Mouse (Mus musculus) left cerebral cortex, postnatal 36 days (tissue): ENCODE data around the gene Fndc9. TPM values are rescaled to one million over a fixed set of nuclear protein-coding genes. Genes with fewer than 3 reads are reported as not detected.

Experiments used
- DNase-seq, 2 experiments: peaks; one replicate each; pipeline ENCODE4 v3.0.0; 2021 to 2022; ENCODE audit warnings: low spot score in 2 of 2, mixed read lengths in 1 of 2
- intact Hi-C: fragments of 180-260 bp; cut with DNase I; formaldehyde crosslinking; loops from one replicate; pipeline ENCODE4 v1.15.1; 2025
- total RNA-seq, 2 experiments: library from RNA; stranded (reverse); gene quantifications; 2 replicates each; pipeline ENCODE4 v1.2.3; 2021

Gene Fndc9
- total RNA-seq, 2 experiments from 2014 or later, result 3.3 to 4.5 TPM

DNA sequence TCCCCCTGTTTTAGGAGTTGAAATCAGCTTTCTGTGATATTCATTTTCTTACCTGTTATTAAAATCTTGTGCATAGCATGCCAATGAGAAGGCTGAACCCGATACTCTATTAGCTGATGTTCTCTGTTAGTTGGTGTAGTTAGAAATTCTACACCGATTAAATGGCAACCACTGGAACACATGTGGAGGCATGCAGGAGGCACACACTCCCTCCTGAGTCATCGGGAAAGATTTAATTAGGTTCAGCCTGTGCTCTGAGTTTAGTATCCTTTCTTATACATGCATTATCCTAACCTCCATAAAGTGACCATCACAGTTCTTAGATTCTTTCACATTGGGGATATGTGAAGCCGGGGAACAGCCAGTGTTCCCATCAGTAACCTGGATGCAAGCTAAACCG, 10.0 kb upstream of the Fndc9 start:
- intact Hi-C loops, result no loop called here
- DNase-seq, result no peak

DNA sequence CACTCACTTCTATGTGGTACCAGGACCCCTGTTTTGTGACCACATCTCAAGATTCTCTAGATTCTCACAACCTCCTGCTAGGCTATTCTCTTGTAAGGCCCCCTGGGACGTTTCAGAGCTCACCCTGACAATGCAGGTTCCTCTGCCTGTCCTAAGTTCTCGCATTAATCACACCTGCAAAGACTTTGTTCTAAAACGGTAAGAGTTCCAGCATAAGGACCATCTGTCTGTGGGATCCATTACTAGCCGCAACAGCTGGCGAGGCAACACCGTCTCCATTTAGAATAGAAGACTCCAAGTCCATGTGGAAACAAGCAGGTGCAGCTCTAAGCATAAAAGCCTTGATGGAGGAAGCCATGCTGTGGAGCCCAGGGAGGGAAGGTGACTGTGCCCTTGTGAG, 5.1 kb upstream of the Fndc9 start:
- intact Hi-C loops, result no loop called here
- no peak for DNase-seq

DNA sequence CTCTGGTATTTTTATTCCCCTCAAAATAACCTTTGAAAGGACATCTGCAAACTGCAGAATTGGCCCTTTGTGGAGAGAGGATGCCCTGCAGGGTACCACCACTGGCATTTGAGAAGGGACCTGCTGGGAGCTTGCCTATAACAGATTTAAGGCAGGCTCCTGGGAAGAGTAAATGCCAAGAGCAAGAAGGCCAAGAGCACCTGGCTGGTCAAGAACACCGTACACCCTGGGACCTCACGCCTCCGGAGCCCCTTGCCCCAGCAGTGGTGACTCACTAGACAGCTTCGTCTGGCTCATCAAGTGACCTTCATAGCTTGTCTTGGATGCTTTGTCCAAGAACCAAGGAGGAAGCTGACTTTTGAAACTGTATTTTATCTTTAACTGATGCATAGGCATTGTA, 2.5 kb upstream of the Fndc9 start:
- no peak for DNase-seq
- intact Hi-C loops, result no loop called here

DNA sequence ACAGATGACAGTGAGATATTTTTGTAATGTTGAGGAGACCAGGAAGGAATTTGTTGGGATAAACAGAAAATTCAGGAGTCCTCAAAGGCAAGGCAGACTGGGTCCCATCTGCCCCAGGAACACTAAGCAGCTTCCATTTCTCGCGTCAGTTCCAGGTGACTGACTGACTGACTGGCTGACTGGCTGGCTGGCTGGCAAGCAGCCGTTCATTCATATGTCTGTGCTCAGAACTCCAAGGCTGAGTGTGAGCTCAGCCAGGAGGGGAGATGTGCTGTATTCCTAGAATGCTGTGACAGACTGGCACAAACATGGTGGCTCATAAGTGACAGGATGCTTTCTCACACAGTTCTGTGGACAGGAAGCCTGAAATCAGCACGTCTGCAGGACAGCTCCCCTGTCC, 1.4 kb upstream of the Fndc9 start:
- intact Hi-C loops, result no loop called here
- DNase-seq, result no peak

DNA sequence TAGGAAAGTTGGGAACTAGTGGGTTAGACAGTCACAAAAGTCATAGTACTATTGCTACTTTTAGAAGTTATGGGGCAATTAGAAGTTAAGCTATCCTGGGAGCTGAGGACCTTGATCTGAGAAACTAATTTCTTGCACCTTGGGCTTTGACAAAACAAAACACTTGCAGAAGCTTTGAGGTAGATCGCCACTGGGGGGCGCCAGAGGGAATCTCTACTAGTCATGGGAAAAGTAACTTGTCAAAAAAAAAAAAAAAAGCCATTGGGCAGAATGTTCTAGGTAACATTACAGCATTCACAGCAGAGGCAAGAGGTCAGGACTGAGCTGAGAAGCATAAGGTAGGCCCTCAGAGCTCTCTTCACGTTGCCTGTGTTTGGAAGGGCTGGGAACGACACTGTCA, 1.6 kb downstream of the Fndc9 start:
- intact Hi-C loops, result no loop called here
- peak; percentile 68 to 69 for DNase-seq

DNA sequence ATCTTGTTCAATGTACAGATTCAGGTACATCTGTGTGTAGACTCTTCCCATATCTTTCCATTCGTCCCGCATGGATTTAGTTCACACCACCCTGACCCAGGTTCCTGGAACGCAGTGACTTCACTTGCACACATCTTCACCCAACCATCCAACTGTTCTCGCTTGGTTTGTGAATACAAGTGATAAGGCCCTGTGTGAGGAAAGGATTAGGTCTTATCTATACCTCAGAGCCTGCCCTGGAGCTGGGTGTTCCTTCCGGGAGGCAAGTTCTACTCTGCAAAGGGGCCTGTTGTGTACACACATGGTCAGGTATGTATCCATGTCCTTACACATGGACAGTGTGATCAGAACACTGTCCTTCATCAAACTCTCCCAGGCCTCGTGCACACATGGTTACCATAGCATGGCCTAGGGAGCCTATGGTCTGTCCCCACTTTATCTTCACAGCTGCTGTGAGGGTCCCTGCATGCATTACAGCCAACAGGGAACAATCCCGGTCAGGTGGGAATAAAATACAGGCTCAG, 5.9 kb downstream of the Fndc9 start:
- no peak for DNase-seq
- intact Hi-C loops, result no loop called here

DNA sequence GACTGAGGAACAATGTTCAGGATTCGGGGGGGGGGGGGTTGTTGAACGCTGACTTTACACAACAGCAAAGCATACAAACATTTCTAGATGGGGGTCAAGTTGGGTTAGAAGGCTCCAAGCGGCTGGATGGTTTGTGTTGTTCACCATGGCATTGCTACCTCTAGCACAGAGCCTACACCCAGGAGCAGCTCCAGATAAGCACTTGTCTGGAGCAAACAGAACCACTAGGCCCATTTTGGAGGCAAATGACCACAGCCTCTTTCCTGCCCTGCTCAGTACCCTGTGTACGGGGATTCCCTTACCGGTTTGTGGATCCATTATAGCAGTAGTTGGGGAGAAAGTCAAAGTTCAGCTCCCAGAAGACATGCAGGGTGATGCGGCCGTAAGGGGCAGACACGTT, 6.7 kb downstream of the Fndc9 start:
- DNase-seq, result no peak
- intact Hi-C loops, result no loop called here

DNA sequence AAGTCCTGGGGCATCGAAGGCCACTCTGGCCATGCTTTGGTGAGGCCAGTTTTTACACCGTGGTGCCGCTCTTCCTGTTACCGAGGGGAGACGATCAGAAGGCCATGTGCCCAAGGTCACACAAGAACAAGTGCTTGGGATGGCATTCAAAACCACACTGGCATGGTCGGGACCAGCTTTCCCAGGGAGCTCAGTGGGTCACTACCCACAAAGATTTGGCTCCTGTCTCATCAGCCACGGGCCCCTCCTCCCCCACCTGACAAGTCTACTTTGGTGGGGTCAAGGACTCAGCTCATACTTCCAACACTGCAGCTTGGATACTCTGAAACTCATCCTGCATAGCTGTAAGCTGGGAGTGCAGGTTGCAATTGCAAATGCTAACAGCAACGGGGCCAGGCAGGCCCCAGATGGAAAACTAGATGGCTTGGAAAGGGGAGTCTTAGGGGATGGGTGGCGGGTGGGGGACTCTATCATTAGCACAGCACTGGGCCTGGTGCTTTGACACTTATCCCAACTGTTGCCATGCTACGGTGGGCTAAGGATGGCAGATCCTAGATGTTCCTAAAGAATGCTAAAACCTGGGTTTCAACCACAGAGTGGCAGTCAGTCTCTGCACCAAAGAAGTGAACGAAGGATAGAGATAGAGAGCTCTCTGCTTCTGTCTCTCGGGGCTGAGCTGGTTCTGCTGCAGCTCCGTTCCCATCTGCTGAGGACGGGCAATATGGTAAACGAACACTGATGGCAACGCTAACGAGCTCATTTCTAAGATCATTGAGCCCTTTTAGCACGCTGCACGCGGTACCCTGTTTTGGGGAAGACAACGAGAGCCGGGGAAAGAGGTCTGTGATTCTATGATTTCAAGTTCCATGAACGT, 9.6 kb downstream of the Fndc9 start:
- intact Hi-C loops, result no loop called here
- DNase-seq, result no peak

DNA sequence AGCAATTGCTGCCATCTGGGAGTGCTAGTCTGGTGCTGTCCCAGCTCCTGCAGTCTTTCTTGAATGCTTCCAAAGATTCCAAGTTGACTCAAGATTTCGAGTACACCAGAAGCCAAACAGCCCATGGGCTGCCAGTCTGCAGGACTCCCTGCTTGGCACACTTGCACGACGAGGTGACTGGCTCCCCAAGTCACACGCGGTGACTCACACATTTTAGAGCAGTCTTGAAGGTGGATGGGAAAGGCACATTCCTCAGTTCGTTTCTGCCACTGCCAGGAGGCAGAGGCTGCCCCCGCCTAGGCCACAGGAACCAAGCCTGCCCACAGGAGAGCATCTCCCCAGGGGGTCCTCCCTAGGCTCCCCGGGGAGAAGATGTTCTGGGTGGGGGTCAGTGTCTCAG, 10.6 kb downstream of the Fndc9 start:
- intact Hi-C loops, result no loop called here
- DNase-seq, result peak; percentile 53 to 61

DNA sequence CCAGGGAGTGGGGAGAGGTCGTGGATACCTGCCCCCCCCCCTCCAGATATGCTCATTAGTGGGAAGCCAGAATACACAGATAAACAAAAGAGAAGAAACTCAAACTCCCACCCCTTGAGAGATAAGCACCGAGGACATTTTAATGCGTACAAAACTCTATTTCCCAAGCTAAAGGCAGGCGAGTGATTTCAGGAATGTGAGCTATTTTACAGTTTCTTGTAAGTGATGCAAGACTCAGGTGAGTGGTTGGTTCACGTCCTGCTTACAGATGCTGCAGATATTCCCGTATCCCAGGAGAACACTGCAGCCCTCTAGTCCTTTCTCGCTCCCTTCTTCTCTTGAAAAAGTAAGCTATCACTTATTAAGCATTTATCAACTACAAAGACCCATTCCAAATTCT, 11.1 kb downstream of the Fndc9 start:
- intact Hi-C loops, result no loop called here
- DNase-seq, result no peak

DNA sequence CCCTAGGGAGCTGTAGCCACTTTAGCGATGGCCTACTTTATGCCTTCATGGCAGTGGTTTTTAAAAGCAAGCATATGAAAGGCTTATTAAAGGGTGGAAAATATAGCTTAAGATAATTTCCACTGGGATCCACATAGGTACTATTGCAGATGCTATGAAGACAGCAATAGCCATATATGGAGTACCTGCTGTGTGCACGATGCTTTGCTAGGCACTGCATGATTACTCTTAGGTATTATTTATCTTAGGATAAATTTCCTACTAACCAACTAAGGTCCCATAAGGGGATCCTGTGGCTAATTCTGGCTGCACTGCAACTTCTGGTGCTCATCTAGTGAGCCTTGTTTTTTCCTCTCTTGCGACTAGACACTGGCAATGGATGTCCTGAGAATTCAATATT, 13.0 kb downstream of the Fndc9 start:
- intact Hi-C loops, result no loop called here
- no peak for DNase-seq

DNA sequence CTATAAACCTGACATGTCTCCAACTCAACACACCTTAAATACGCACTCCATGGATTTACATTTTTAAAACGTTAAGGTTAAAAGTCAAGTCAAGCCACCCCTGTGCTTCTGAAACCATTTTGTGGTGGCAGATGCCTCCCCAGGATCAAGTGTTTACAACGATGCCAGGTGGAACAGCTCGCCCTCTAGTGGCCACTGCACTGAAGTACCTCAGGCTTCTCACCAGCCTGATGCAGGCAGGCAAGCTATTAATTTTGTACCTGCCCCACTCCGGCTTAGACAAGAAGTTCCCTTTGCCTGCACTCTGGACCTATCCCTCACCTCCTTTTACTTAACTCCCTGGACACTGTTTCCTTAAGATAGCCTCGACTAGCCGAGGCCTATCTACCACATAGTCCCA, 16.7 kb downstream of the Fndc9 start:
- peak; percentile 55 to 74 for DNase-seq
- intact Hi-C loops, result no loop called here

DNA sequence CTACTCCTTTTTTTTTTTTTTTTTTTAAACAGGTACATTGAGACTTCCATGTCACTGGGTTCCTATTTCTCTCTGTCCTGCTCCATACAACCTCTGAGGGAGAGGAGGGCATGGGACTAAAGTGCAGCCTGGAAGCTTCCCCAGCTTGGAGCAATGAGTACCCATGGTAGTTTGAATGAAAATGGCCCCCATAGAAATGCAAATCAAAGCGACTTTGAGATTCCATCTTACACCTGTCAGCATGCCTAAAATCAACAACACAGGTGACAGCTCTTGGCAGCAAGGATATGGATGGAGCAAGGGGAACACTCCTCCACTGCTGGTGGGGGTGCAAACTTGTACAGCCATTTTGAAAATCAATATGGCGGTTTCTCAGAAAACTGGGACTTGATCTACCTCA, 20.0 kb downstream of the Fndc9 start:
- intact Hi-C loops, result no loop called here

DNA sequence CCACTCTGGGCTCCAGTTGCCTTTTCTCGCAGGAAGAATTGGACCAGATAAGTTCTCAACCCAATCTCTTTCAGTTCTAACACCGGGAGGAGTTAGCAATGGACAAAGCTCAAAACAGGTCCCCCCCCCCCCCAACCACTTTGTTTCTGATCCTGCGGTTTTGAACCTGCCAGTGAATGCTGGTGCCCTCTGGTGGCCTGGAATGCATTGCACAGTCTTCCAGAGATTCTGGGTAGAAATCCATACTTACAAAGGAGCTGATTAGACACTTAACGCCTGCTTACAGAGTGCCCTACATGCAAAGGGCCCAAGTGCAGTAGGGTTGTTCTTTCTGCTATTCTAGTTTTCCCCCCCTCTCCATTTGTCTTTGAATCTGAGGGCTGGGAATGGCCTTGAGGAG, 22.9 kb downstream of the Fndc9 start:
- DNase-seq, result no peak
- intact Hi-C loops, result no loop called here

More for the DNA sequence above, 20.0 kb downstream of the Fndc9 start:
- no peak for DNase-seq

DNA sequence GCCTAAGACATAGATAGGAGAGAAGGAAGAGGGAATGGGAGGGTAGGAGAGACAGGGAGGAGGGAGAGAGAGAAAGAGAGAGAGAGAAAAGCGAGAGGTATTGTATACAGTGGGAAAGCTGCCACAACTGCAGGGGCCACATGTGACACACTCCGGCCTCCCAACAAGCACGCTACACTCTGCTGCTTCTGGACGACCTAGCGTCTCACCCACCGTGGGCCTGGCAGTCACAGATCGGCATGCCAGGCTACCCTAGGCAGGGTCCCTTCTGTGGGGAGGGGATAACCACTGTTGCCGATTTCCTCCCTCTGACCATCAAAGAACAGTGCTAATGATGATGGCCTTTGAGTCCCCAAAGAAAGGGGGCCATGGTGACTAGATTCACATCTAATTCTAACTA, 23.4 kb downstream of the Fndc9 start:
- DNase-seq, result no peak
- intact Hi-C loops, result no loop called here

DNA sequence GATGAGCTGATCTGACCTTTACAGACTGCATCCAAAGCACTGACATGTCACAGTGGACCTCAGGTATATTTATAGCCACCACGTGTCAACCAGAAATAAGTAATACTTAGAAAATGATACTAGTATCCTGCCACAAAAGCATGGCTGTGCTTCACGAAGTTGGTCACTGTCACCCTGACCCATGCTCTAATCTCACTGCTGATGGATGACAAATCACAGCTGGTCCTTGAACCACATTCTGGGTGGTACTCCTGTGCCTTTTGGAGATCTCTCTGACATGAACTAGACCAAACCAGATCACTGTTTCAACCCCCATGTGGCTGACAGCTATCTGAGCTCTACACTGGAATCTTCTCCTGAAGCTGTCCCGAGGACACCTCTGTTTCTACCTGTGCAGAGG, 27.5 kb downstream of the Fndc9 start:
- DNase-seq, result no peak
- intact Hi-C loops, result no loop called here

DNA sequence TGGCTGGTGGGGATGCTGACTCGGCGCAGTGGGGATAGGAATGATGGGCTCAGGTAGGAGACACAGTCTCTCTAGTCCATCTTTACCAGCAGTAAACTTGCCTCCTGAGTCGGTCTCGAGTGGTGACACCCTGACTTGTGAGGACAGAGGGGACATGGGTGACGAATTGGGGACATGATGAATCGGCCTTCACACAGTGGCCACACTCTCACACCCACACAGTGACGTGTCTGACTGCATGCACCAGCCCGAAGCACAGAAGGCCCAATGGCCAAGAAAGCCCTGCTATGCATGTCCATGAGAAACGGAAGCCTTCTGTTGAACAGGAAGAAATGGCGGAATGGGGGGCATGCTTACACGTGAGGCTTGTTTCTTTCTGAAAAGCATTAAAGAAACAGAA, 28.0 kb downstream of the Fndc9 start:
- intact Hi-C loops, result no loop called here
- no peak for DNase-seq

DNA sequence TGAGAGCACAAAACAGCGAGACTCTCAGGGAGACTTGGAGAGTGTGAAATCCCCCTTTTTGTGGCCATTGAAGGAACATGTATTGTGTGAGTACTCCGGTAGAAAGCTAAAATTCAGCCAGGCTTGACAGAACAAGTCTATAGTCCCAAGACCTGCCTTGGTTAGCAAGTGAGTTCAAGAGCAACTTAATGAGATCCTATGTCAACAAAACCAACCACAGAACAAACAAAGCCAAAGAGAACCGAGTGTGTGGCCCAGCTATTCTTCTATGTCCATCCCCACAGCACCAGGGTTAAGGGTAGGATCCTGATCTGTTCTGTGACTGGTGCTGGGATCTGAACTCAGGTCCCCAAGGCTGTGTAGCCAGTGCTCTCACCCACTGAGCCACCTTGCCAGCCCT, 29.3 kb downstream of the Fndc9 start:
- DNase-seq, result no peak
- intact Hi-C loops, result no loop called here

DNA sequence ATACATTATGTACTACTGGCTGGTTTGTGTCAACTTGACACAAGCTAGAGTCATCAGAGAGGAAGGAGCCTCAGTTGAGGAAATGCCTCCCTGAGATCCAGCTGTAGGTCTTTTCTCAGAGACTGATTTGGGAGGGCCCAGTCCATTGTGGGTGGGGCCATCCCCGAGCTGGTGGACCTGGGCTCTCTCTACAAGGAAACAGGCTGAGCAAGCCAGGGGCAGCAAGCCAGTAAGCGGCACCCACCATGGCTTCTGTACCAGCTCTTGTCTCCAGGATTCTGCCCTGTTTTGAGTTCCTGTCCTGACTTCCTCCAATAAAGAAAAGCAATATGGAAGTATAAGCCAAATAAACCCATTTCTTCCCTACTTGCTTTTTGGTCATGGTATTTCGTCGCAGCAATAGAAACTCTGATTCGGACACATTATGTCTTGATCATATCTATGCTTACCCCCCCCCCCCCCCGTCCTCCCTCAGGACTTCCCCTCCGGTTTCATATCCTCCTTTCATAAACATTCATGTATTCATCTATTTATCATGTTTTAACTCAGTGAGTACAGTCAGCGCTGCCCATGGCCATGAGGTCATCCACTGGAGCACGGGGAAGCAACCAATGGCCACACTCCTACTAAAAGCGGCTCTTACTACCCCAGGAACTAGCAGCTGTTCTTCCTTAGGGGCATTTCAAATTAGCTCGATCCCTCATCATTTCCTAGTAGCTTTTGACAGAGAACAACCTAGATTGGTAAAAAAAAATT, 29.9 kb downstream of the Fndc9 start:
- DNase-seq, result no peak
- intact Hi-C loops, result loop anchor here (5.0 kb wide), 1 partner anchor 37 kb away; no protein-coding TSS in a partner anchor

DNA sequence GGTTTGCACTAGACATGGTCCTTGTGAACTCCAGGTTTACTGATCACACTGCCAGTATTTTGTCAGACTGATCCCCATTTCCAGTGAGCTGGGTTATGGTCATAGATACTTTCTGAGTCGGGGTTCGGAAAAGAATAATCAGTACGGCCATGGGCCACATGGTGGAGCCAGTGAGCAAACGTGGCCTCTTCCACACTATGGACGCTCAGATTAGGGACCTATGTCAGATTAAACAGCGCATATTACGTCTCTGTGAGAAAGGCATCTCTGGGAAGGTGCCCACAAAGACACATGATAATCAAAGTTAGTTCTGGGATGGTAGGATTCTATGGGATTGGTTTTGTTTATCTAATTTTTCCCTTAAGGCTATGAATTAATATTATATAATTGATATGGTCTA, 33.7 kb downstream of the Fndc9 start:
- peak; percentile 56 to 60 for DNase-seq
- intact Hi-C loops, result loop anchor here (2.0 to 5.0 kb wide), 2 partner anchors 33 to 162 kb away; no protein-coding TSS in a partner anchor

DNA sequence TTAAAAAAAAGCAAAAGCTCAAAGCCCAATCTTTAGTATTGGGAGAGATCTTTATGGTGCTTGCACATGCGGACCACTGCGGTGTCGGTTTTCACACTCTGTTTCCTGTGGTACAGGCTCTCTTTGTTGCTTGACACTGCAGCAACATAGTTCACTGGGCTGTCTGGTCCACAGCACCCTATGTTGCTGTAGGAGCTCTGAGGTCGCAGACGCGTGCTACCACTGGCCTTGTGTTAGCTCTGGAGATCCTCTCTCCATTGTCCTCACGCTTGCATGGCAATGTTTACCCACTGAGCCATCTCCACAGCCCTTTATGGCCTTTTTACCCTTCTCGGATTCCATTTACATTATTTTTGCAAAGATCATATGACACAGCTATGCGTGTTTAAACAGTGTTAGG, 34.1 kb downstream of the Fndc9 start:
- intact Hi-C loops, result loop anchor here (2.0 to 5.0 kb wide), 2 partner anchors 33 to 161 kb away; no protein-coding TSS in a partner anchor
- no peak for DNase-seq
